Mouse (Mus musculus): ENCODE results near the gene Ttc39b.
"Not testable (repeated sequence)": the region's sequence is repeated elsewhere in the genome, so short reads cannot be mapped to it uniquely, and the experiment has no call there.

Ttc39b gene

GRCm38 (mm10) chr4:83273616-83274050, 50.4 kb downstream of the Ttc39b start:
- peak; percentile 71 for DNase-seq (ENCODE audit: low read depth)

GRCm38 (mm10) chr4:83272917-83273615, 51.0 kb downstream of the Ttc39b start:
- DNase-seq (ENCODE audit: low read depth): no peak

- DNase-seq (ENCODE audit: low read depth): no peak
Measured at GRCm38 (mm10) chr4:83270481-83270880, 53.6 kb downstream of the Ttc39b start.

GRCm38 (mm10) chr4:83269614-83270013, 54.4 kb downstream of the Ttc39b start:
- no peak for DNase-seq (ENCODE audit: low read depth)

- DNase-seq (ENCODE audit: low read depth): no peak
Measured at GRCm38 (mm10) chr4:83265926-83266692, 57.9 kb downstream of the Ttc39b start.

- no peak for DNase-seq (ENCODE audit: low read depth)
Measured at GRCm38 (mm10) chr4:83264832-83265231, 59.2 kb downstream of the Ttc39b start.

- DNase-seq (ENCODE audit: low read depth): no peak
Measured at GRCm38 (mm10) chr4:83261998-83262397, 62.1 kb downstream of the Ttc39b start.

GRCm38 (mm10) chr4:83259690-83260089, 64.4 kb downstream of the Ttc39b start:
- no peak for DNase-seq (ENCODE audit: low read depth)

- no peak for DNase-seq (ENCODE audit: low read depth)
Measured at GRCm38 (mm10) chr4:83258273-83258672, 65.8 kb downstream of the Ttc39b start.

- no peak for DNase-seq (ENCODE audit: low read depth)
Measured at GRCm38 (mm10) chr4:83257279-83258260, 66.5 kb downstream of the Ttc39b start.

GRCm38 (mm10) chr4:83256779-83257178, 67.3 kb downstream of the Ttc39b start:
- no peak for DNase-seq (ENCODE audit: low read depth)

- no peak for DNase-seq (ENCODE audit: low read depth)
Measured at GRCm38 (mm10) chr4:83254941-83255340, 69.1 kb downstream of the Ttc39b start.

- DNase-seq (ENCODE audit: low read depth): no peak
Measured at GRCm38 (mm10) chr4:83253679-83254078, 70.4 kb downstream of the Ttc39b start.

- DNase-seq (ENCODE audit: low read depth): no peak
Measured at GRCm38 (mm10) chr4:83243706-83244105, 80.3 kb downstream of the Ttc39b start.

- DNase-seq (ENCODE audit: low read depth): no peak
Measured at GRCm38 (mm10) chr4:83241630-83242029, 82.4 kb downstream of the Ttc39b start.

GRCm38 (mm10) chr4:83237656-83238055, 86.4 kb downstream of the Ttc39b start:
- no peak for DNase-seq (ENCODE audit: low read depth)

GRCm38 (mm10) chr4:83235304-83235703, 88.8 kb downstream of the Ttc39b start:
- DNase-seq (ENCODE audit: low read depth): not testable (repeated sequence)

GRCm38 (mm10) chr4:83234739-83235138, 89.3 kb downstream of the Ttc39b start:
- no peak for DNase-seq (ENCODE audit: low read depth)

- DNase-seq (ENCODE audit: low read depth): peak; percentile 26
Measured at GRCm38 (mm10) chr4:83234132-83234531, 89.9 kb downstream of the Ttc39b start.

GRCm38 (mm10) chr4:83233181-83234123, 90.6 kb downstream of the Ttc39b start:
- DNase-seq (ENCODE audit: low read depth): no peak

GRCm38 (mm10) chr4:83232315-83232880, 91.7 kb downstream of the Ttc39b start:
- no peak for DNase-seq (ENCODE audit: low read depth)

Data from c-Kit-positive CD71-negative TER-119-negative erythroid progenitor cells, embryonic 14.5 days (primary cell).